Mouse (Mus musculus) heart, embryonic 10.5 days (tissue): Measurements from ENCODE around the gene Cnpy1. TPM values are rescaled to one million over a fixed set of nuclear protein-coding genes. Genes with fewer than 3 reads are reported as not detected.

ENCODE experiments used
- DNase-seq: peaks from one replicate; pipeline ENCODE4 v3.0.0-alpha.2; 2017; ENCODE audit warnings: low spot score
- H3K27ac ChIP-seq: fragments of 300-500 bp; sonication (generic); 2 replicates; pipeline ENCODE4 v1.5.1; 2016; ENCODE audit warnings: mild to moderate bottlenecking
- H3K27me3 ChIP-seq: fragments of 300-500 bp; sonication (generic); 2 replicates; pipeline ENCODE4 v1.6.1; 2016; ENCODE audit warnings: mild to moderate bottlenecking; ENCODE audit not compliant: poor library complexity, insufficient read depth, severe bottlenecking
- H3K36me3 ChIP-seq: fragments of 300-500 bp; sonication (generic); 2 replicates; pipeline ENCODE4 v1.6.1; 2016; ENCODE audit warnings: mild to moderate bottlenecking, moderate library complexity
- H3K4me1 ChIP-seq: fragments of 300-500 bp; sonication (generic); 2 replicates; pipeline ENCODE4 v1.6.1; 2016; ENCODE audit warnings: mild to moderate bottlenecking
- H3K4me3 ChIP-seq: fragments of 300-500 bp; sonication (generic); 2 replicates; pipeline ENCODE4 v1.5.1; 2016; ENCODE audit warnings: mild to moderate bottlenecking, moderate library complexity
- H3K9me3 ChIP-seq: fragments of 300-500 bp; sonication (generic); 2 replicates; pipeline ENCODE4 v1.6.1; 2016; ENCODE audit warnings: mild to moderate bottlenecking, moderate library complexity
- WGBS: fragments of 180-500 bp; shearing (Covaris S2); methylation state at CpG from one replicate; pipeline ENCODE4 v1.1.7; 2016; 5-methylcytosine and 5-hydroxymethylcytosine counted together
- polyA plus RNA-seq: library from polyadenylated mRNA; unstranded; fragments of >200 nt; fragmentation: Nextera tagmentation; extraction: Ambion mirVana; gene quantifications from 2 replicates; pipeline ENCODE4 v1.2.1, GENCODE M21; 2016

Gene Cnpy1
- polyA plus RNA-seq, 1 experiment from 2014 or later = 0.44 TPM

GRCm38 (mm10) chr5:28206448-28206847 is 39.2 kb downstream of the Cnpy1 start:
- Histone ChIP-seq H3K4me1 (peaks cover 8% of the 10 kb centered on the region; the same call in 1 of the 2 replicates), H3K36me3 (no peaks in the 10 kb centered on the region), H3K27ac (no peak overlapping the region), H3K4me3 (no peak overlapping the region), H3K27me3 (peaks cover 97% of the 10 kb centered on the region), H3K9me3 (no peaks in the 10 kb centered on the region)
- 33% methylated on average over 4 of the region's 4 CpGs for WGBS
- peak; percentile 69 for DNase-seq

- Histone ChIP-seq H3K9me3 (no peaks in the 10 kb centered on the region), H3K4me3 (no peak overlapping the region), H3K27me3 (peaks cover 94% of the 10 kb centered on the region), H3K27ac (no peak overlapping the region), H3K36me3 (no peaks in the 10 kb centered on the region), H3K4me1 (peaks cover 3% of the 10 kb centered on the region; the same call in 1 of the 2 replicates)
- no peak for DNase-seq
- WGBS = 54% methylated on average over 2 of the region's 2 CpGs
Observed at GRCm38 (mm10) chr5:28204678-28205077, 40.9 kb downstream of the Cnpy1 start.

GRCm38 (mm10) chr5:28203086-28203485 is 42.5 kb downstream of the Cnpy1 start:
- 67% methylated on average over 6 of the region's 6 CpGs for WGBS
- Histone ChIP-seq H3K27me3 (peaks cover 94% of the 10 kb centered on the region), H3K4me3 (no peak overlapping the region), H3K27ac (no peak overlapping the region), H3K9me3 (no peaks in the 10 kb centered on the region), H3K4me1 (no peaks in the 10 kb centered on the region; the same call in 1 of the 2 replicates), H3K36me3 (no peaks in the 10 kb centered on the region)
- no peak for DNase-seq

- Histone ChIP-seq H3K4me1 (no peaks in the 10 kb centered on the region), H3K27ac (no peak overlapping the region), H3K36me3 (no peaks in the 10 kb centered on the region), H3K9me3 (no peaks in the 10 kb centered on the region), H3K4me3 (no peak overlapping the region), H3K27me3 (peaks cover 91% of the 10 kb centered on the region)
- no peak for DNase-seq
- WGBS = 45% methylated on average over 7 of the region's 7 CpGs
Observed at GRCm38 (mm10) chr5:28199089-28199873, 46.3 kb downstream of the Cnpy1 start.

GRCm38 (mm10) chr5:28195473-28195872 is 50.1 kb downstream of the Cnpy1 start:
- no peaks in the 10 kb centered on the region for H3K9me3 ChIP-seq
- H3K27ac ChIP-seq = no peak overlapping the region
- H3K4me1 ChIP-seq = no peaks in the 10 kb centered on the region
- no peak for DNase-seq
- no peak overlapping the region for H3K4me3 ChIP-seq
- peaks cover 92% of the 10 kb centered on the region for H3K27me3 ChIP-seq
- 52% methylated on average over 2 of the region's 2 CpGs for WGBS
- H3K36me3 ChIP-seq = no peaks in the 10 kb centered on the region

- H3K27me3 ChIP-seq = peaks cover 84% of the 10 kb centered on the region
- H3K36me3 ChIP-seq = no peaks in the 10 kb centered on the region
- no peak overlapping the region for H3K27ac ChIP-seq
- H3K4me3 ChIP-seq = no peak overlapping the region
- H3K4me1 ChIP-seq = no peaks in the 10 kb centered on the region
- no peak for DNase-seq
- no peaks in the 10 kb centered on the region for H3K9me3 ChIP-seq
- WGBS = 64% methylated on average over 4 of the region's 4 CpGs
Observed at GRCm38 (mm10) chr5:28192099-28192454, 53.5 kb downstream of the Cnpy1 start.

- Histone ChIP-seq H3K27me3 (peaks cover 86% of the 10 kb centered on the region), H3K9me3 (no peaks in the 10 kb centered on the region)
- 46% methylated on average over 3 of the region's 3 CpGs for WGBS
Observed at GRCm38 (mm10) chr5:28191201-28192098, 54.2 kb downstream of the Cnpy1 start.

GRCm38 (mm10) chr5:28179237-28179790 is 66.3 kb downstream of the Cnpy1 start:
- Histone ChIP-seq H3K4me3 (no peak overlapping the region), H3K36me3 (no peaks in the 10 kb centered on the region), H3K27ac (no peak overlapping the region), H3K27me3 (peaks cover 100% of the 10 kb centered on the region), H3K4me1 (0 out of 2 replicates have a peak, but pooled peaks cover 7% of the 10 kb centered on the region), H3K9me3 (no peaks in the 10 kb centered on the region)
- 37% methylated on average over 7 of the region's 7 CpGs for WGBS
- DNase-seq = no peak

More at GRCm38 (mm10) chr5:28191201-28192098, 54.2 kb downstream of the Cnpy1 start:
- no peak overlapping the region for H3K4me3 ChIP-seq
- no peaks in the 10 kb centered on the region for H3K36me3 ChIP-seq
- no peak overlapping the region for H3K27ac ChIP-seq
- no peak for DNase-seq
- H3K4me1 ChIP-seq = no peaks in the 10 kb centered on the region

GRCm38 (mm10) chr5:28178322-28178721 is 67.3 kb downstream of the Cnpy1 start:
- 0 out of 2 replicates have a peak, but pooled peaks cover 7% of the 10 kb centered on the region for H3K4me1 ChIP-seq
- no peak for DNase-seq
- WGBS = 27% methylated on average over 5 of the region's 5 CpGs
- no peaks in the 10 kb centered on the region for H3K9me3 ChIP-seq
- peaks cover 100% of the 10 kb centered on the region for H3K27me3 ChIP-seq
- H3K36me3 ChIP-seq = no peaks in the 10 kb centered on the region
- H3K4me3 ChIP-seq = no peak overlapping the region
- H3K27ac ChIP-seq = no peak overlapping the region

- no peak overlapping the region for H3K27ac ChIP-seq
- H3K27me3 ChIP-seq = peaks cover 100% of the 10 kb centered on the region
- no peak for DNase-seq
- H3K9me3 ChIP-seq = no peaks in the 10 kb centered on the region
- 6% methylated on average over 2 of the region's 2 CpGs for WGBS
- no peaks in the 10 kb centered on the region for H3K36me3 ChIP-seq
- 0 out of 2 replicates have a peak, but pooled peaks cover 7% of the 10 kb centered on the region for H3K4me1 ChIP-seq
- H3K4me3 ChIP-seq = no peak overlapping the region
Observed at GRCm38 (mm10) chr5:28176585-28176984, 69.0 kb downstream of the Cnpy1 start.

- peak; percentile 61 for DNase-seq
- H3K27me3 ChIP-seq = peaks cover 98% of the 10 kb centered on the region
- WGBS = 6% methylated on average over 4 of the region's 4 CpGs
- H3K27ac ChIP-seq = no peak overlapping the region
- no peak overlapping the region for H3K4me3 ChIP-seq
- H3K4me1 ChIP-seq = peaks cover 8% of the 10 kb centered on the region; the same call in 1 of the 2 replicates
- no peaks in the 10 kb centered on the region for H3K36me3 ChIP-seq
- H3K9me3 ChIP-seq = no peaks in the 10 kb centered on the region
Observed at GRCm38 (mm10) chr5:28176023-28176422, 69.6 kb downstream of the Cnpy1 start.

GRCm38 (mm10) chr5:28175570-28175919 is 70.1 kb downstream of the Cnpy1 start:
- Histone ChIP-seq H3K27me3 (peaks cover 98% of the 10 kb centered on the region), H3K4me3 (no peak overlapping the region), H3K27ac (no peak overlapping the region), H3K9me3 (no peaks in the 10 kb centered on the region), H3K36me3 (no peaks in the 10 kb centered on the region), H3K4me1 (peaks cover 12% of the 10 kb centered on the region; the same call in 1 of the 2 replicates)
- DNase-seq = peak; percentile 61
- 2% methylated on average over 10 of the region's 10 CpGs for WGBS
